Mouse (Mus musculus) forebrain, embryonic 15.5 days (tissue): ENCODE data around the gene Gm45233. TPM values are rescaled to one million over a fixed set of nuclear protein-coding genes. Genes with fewer than 3 reads are reported as not detected.

Source experiments
- microRNA-seq: library from miRNA; unstranded; fragments of <30 nt; microRNA quantifications from one replicate; pipeline ENCODE4, GENCODE M21; 2016
- polyA plus RNA-seq: library from polyadenylated mRNA; unstranded; fragments of >200 nt; fragmentation: Nextera tagmentation; extraction: Ambion mirVana; gene quantifications from 2 replicates; pipeline ENCODE4 v1.2.1, GENCODE M21; 2015

Gm45233 gene
- polyA plus RNA-seq, 1 experiment from 2014 or later = not detected

Small RNAs within 50 kb of the gene (microRNA-seq; reads per million reads assigned to microRNA genes)
- not detected for gene Mir7051

Other genes with a start within 250 kb of the Gm45233 start
- gene Zfp715, start 130.8 kb upstream of the Gm45233 start, polyA plus RNA-seq = 19.0 and 21.5 TPM in 2 replicates
- gene Siglecf, start 92.8 kb upstream of the Gm45233 start, polyA plus RNA-seq = 0.08 and 0.09 TPM in 2 replicates
- gene Siglecg, start 35.9 kb upstream of the Gm45233 start, polyA plus RNA-seq = not detected in 2 replicates
- gene Lim2, start 16.5 kb upstream of the Gm45233 start, polyA plus RNA-seq = not detected in 2 replicates
- gene Nkg7, start 7.1 kb upstream of the Gm45233 start, polyA plus RNA-seq = not detected in 2 replicates
- not detected in 2 replicates for gene Cldnd2, start 3.3 kb upstream of the Gm45233 start, polyA plus RNA-seq
- gene Etfb, start within 50 bp of the Gm45233 start, polyA plus RNA-seq = 131 and 136 TPM in 2 replicates
- 7.8 and 8.3 TPM in 2 replicates for gene Vsig10l, start 19.0 kb downstream of the Gm45233 start, polyA plus RNA-seq
- gene Iglon5, start 45.9 kb downstream of the Gm45233 start, polyA plus RNA-seq = 4.8 and 4.9 TPM in 2 replicates
- gene 4931406B18Rik, start 61.8 kb downstream of the Gm45233 start, polyA plus RNA-seq = not detected in 2 replicates
- 0.88 and 1.0 TPM in 2 replicates for gene Cd33, start 100.3 kb downstream of the Gm45233 start, polyA plus RNA-seq
- 11.3 and 11.5 TPM in 2 replicates for gene Zfp658, start 118.1 kb downstream of the Gm45233 start, polyA plus RNA-seq
- 15.8 and 17.9 TPM in 2 replicates for gene Zfp719, start 135.5 kb downstream of the Gm45233 start, polyA plus RNA-seq
- 0.25 and 0.27 TPM in 2 replicates for gene Zfp819, start 163.0 kb downstream of the Gm45233 start, polyA plus RNA-seq
- gene Ceacam18, start 190.6 kb downstream of the Gm45233 start, polyA plus RNA-seq = not detected in 2 replicates
- gene Siglece, start 216.0 kb downstream of the Gm45233 start, polyA plus RNA-seq = 0.13 and 0.18 TPM in 2 replicates
- gene Ctu1, start 227.9 kb downstream of the Gm45233 start, polyA plus RNA-seq = 29.3 and 31.1 TPM in 2 replicates
- gene Klk14, start 246.3 kb downstream of the Gm45233 start, polyA plus RNA-seq = not detected in 2 replicates